Mouse (Mus musculus): ENCODE measurements at regions not wholly inside any gene's neighbourhood (a gene's known extent, or its start where the extent isn't known, plus 50 kb on each side); places are given as distances from the start of the nearest gene placed in this dataset.

GRCm38 (mm10) chr6:117451001-117451400 lies 282.7 kb downstream of the Cxcl12 start:
- no peaks in the 10 kb centered on the region for H3K27me3 ChIP-seq (replicated peaks)
- H3K4me3 ChIP-seq = no peak overlapping the region
- no peak overlapping the region for H3K27ac ChIP-seq
- ATAC-seq (replicated peaks) = no peak
- H3K9ac ChIP-seq = no peak overlapping the region
- WGBS = 86% methylated on average over 5 of the region's 5 CpGs
- H3K4me1 ChIP-seq = no peaks in the 10 kb centered on the region
- H3K4me2 ChIP-seq = no peak overlapping the region
- H3K9me3 ChIP-seq = no peaks in the 10 kb centered on the region
- no peaks in the 10 kb centered on the region for H3K36me3 ChIP-seq (replicated peaks)

GRCm38 (mm10) chr6:117460193-117460592 lies 291.9 kb downstream of the Cxcl12 start:
- no peak for ATAC-seq (replicated peaks)
- 36% methylated on average over 5 of the region's 5 CpGs for WGBS
- no peak overlapping the region for H3K9ac ChIP-seq
- no peak overlapping the region for H3K27ac ChIP-seq
- no peaks in the 10 kb centered on the region for H3K27me3 ChIP-seq (replicated peaks)
- H3K4me3 ChIP-seq = no peak overlapping the region
- H3K36me3 ChIP-seq (replicated peaks) = no peaks in the 10 kb centered on the region
- no peaks in the 10 kb centered on the region for H3K9me3 ChIP-seq
- no peak overlapping the region for H3K4me2 ChIP-seq
- no peaks in the 10 kb centered on the region for H3K4me1 ChIP-seq

- Histone ChIP-seq H3K27me3 (replicated peaks) (no peaks in the 10 kb centered on the region), H3K27ac (no peak overlapping the region), H3K4me1 (no peaks in the 10 kb centered on the region), H3K9ac (no peak overlapping the region), H3K4me3 (no peak overlapping the region), H3K9me3 (no peaks in the 10 kb centered on the region), H3K36me3 (replicated peaks) (no peaks in the 10 kb centered on the region), H3K4me2 (no peak overlapping the region)
- 83% methylated on average over 4 of the region's 4 CpGs for WGBS
- ATAC-seq (replicated peaks) = no peak
Measured at GRCm38 (mm10) chr6:117465165-117465564, 296.8 kb downstream of the Cxcl12 start.

GRCm38 (mm10) chr6:117465606-117466174 lies 297.4 kb downstream of the Cxcl12 start:
- H3K4me2 ChIP-seq = no peak overlapping the region
- WGBS = 14% methylated on average over 5 of the region's 5 CpGs
- no peaks in the 10 kb centered on the region for H3K9me3 ChIP-seq
- no peak overlapping the region for H3K9ac ChIP-seq
- ATAC-seq (replicated peaks) = no peak
- no peaks in the 10 kb centered on the region for H3K36me3 ChIP-seq (replicated peaks)
- no peak overlapping the region for H3K27ac ChIP-seq
- no peak overlapping the region for H3K4me3 ChIP-seq
- H3K4me1 ChIP-seq = no peaks in the 10 kb centered on the region
- H3K27me3 ChIP-seq (replicated peaks) = no peaks in the 10 kb centered on the region

DNA sequence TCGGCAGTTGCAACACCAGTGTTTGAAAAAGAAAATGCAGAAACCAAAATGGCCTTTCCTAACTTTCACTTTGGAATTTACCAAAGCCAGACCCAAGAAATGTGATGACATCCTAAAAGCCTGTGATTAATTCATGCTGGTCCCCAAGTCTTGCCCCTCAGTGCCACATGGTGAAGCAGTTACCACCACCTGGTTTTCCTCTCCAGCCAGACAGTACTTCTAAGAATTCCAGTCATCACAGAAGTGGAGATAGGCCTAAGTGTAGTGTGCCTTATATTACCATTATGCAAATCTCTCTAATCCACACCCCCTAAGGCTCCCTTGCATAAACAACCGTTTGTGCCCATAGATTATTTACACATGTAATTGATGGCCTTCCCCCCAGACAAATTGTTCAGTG lies 311.0 kb downstream of the Cxcl12 start:
- H3K27me3 ChIP-seq (replicated peaks) = no peaks in the 10 kb centered on the region
- ATAC-seq (replicated peaks) = no peak
- H3K4me3 ChIP-seq = no peak overlapping the region
- no peaks in the 10 kb centered on the region for H3K9me3 ChIP-seq
- WGBS = 52% methylated on average over 2 of the region's 2 CpGs
- no peaks in the 10 kb centered on the region for H3K36me3 ChIP-seq (replicated peaks)
- H3K9ac ChIP-seq = no peak overlapping the region
- H3K27ac ChIP-seq = no peak overlapping the region
- no peak overlapping the region for H3K4me2 ChIP-seq
- no peaks in the 10 kb centered on the region for H3K4me1 ChIP-seq

DNA sequence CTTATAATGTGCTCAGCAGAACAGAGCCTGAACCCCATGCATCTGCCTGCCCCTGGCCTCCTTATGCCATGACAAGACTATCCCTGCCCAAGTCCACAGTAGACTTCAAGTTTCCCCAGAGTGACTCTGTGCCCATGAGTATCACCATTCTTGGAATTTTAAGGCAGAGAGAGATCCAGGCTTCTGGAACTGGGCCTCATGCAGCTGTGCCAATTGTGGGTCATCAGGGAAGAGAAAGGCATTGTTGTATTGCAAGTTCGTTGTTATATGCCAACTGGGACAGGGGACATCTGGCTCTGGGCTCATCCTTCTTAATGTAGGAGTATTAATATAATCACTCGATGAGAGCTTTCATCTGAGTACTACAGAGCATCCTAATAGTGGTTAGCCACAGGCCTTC lies 312.1 kb downstream of the Cxcl12 start:
- H3K9ac ChIP-seq = no peak overlapping the region
- H3K4me3 ChIP-seq = no peak overlapping the region
- H3K27ac ChIP-seq = no peak overlapping the region
- no peak for ATAC-seq (replicated peaks)
- no peaks in the 10 kb centered on the region for H3K4me1 ChIP-seq
- H3K9me3 ChIP-seq = no peaks in the 10 kb centered on the region
- WGBS = 89% methylated on average over 2 of the region's 2 CpGs
- no peak overlapping the region for H3K4me2 ChIP-seq
- no peaks in the 10 kb centered on the region for H3K27me3 ChIP-seq (replicated peaks)
- H3K36me3 ChIP-seq (replicated peaks) = no peaks in the 10 kb centered on the region

DNA sequence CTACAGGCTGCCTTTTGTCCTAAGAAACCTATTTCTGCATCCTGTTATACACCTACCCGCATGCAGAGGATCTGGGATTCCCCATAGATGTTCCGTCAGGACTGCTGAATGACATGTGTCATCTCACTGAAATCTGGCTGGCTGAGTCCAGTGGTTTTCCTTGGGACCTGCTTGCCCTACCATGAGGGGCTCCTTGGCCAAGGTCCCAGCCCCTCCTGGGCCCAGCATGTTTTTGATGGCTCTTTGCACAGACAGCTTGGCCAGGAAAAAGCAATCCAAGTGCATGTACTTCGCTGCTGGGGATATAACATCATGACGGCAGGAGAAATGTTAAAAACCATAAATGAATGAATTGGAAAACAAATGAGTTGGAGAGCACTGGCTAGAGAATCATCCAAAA lies 320.8 kb downstream of the Cxcl12 start:
- Histone ChIP-seq H3K4me1 (no peaks in the 10 kb centered on the region), H3K9ac (no peak overlapping the region), H3K9me3 (no peaks in the 10 kb centered on the region), H3K4me3 (no peak overlapping the region), H3K27me3 (replicated peaks) (no peaks in the 10 kb centered on the region), H3K27ac (no peak overlapping the region), H3K4me2 (no peak overlapping the region), H3K36me3 (replicated peaks) (no peaks in the 10 kb centered on the region)
- no peak for ATAC-seq (replicated peaks)
- 92% methylated on average over 4 of the region's 4 CpGs for WGBS

- Histone ChIP-seq H3K36me3 (replicated peaks) (no peaks in the 10 kb centered on the region), H3K9me3 (no peaks in the 10 kb centered on the region), H3K4me1 (no peaks in the 10 kb centered on the region), H3K27ac (no peak overlapping the region), H3K4me3 (no peak overlapping the region), H3K9ac (no peak overlapping the region), H3K4me2 (no peak overlapping the region), H3K27me3 (replicated peaks) (no peaks in the 10 kb centered on the region)
- no peak for ATAC-seq (replicated peaks)
- WGBS = 80% methylated on average over 3 of the region's 3 CpGs
Measured at GRCm38 (mm10) chr6:117489761-117490396, 321.5 kb downstream of the Cxcl12 start.

DNA sequence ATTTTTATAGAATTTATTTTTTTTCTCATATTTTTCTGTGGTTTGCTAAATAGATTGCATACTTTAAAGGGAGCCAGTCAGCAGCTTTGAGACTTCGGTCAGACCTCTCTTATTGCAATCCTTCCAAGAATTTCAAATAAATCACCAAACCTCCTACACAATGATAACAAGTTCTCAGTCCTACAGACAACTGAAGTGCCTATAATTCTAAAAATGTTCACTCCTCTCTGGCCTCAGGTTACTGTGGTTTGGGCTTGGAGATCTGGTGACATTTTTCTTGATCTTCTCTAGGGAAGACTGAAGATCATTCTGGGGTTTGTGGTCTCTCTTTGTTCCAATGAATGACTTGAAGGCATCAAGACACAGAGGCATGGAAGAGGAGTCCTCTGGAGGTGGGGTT lies 326.6 kb downstream of the Cxcl12 start:
- no peak overlapping the region for H3K4me3 ChIP-seq
- H3K4me2 ChIP-seq = no peak overlapping the region
- H3K9ac ChIP-seq = no peak overlapping the region
- no peaks in the 10 kb centered on the region for H3K9me3 ChIP-seq
- H3K4me1 ChIP-seq = no peaks in the 10 kb centered on the region
- H3K27me3 ChIP-seq (replicated peaks) = no peaks in the 10 kb centered on the region
- no peak for ATAC-seq (replicated peaks)
- H3K36me3 ChIP-seq (replicated peaks) = no peaks in the 10 kb centered on the region
- no peak overlapping the region for H3K27ac ChIP-seq
- 98% methylated on average over 1 of the region's 1 CpGs for WGBS

DNA sequence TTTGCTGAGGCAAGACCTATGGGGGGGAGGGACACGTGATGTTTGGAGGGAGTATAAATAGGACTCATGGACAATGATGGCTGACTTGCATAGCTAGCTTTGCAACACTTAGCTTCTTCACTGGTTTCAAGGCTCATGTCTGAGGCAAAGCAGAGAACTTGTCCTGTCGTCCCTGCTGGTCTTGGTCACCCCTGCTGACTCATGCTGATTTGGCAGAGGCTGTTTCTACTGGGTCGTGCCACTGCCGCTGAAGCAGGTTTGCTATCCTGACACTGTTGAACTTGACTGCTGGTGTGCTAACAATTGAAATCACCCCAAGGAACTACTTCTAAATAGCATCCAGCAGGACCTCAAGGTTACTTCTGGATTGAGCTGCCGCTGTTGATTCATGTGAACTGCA lies 329.0 kb downstream of the Cxcl12 start:
- H3K9ac ChIP-seq = no peak overlapping the region
- no peaks in the 10 kb centered on the region for H3K4me1 ChIP-seq
- ATAC-seq (replicated peaks) = no peak
- no peak overlapping the region for H3K4me3 ChIP-seq
- no peak overlapping the region for H3K27ac ChIP-seq
- 81% methylated on average over 5 of the region's 5 CpGs for WGBS
- no peaks in the 10 kb centered on the region for H3K27me3 ChIP-seq (replicated peaks)
- H3K4me2 ChIP-seq = no peak overlapping the region
- no peaks in the 10 kb centered on the region for H3K9me3 ChIP-seq
- H3K36me3 ChIP-seq (replicated peaks) = no peaks in the 10 kb centered on the region

DNA sequence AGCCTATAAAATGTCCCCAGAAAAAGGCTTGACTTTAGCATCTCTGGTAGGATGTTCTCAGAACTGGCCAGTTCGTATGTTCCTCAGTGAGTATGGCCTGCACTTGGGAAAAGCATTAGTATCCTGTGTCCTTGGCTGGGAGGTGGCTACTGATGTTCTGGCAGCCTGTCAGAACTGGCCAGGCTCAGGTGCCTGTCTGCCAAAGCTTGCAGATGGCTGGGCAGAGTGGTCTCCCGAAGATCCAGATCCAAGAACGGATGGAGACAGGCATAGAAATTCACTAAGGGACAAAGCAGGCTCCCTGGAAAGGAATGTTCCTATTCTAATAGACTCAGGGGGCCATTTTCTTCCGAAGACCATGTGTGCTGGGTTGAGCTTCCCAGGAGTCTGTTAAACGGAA lies 329.6 kb downstream of the Cxcl12 start:
- Histone ChIP-seq H3K9me3 (no peaks in the 10 kb centered on the region), H3K27me3 (replicated peaks) (no peaks in the 10 kb centered on the region), H3K4me1 (no peaks in the 10 kb centered on the region), H3K36me3 (replicated peaks) (no peaks in the 10 kb centered on the region), H3K27ac (no peak overlapping the region), H3K4me3 (no peak overlapping the region), H3K9ac (no peak overlapping the region), H3K4me2 (no peak overlapping the region)
- no peak for ATAC-seq (replicated peaks)
- WGBS = 85% methylated on average over 5 of the region's 5 CpGs

- H3K9ac ChIP-seq = no peak overlapping the region
- 74% methylated on average over 5 of the region's 5 CpGs for WGBS
- no peaks in the 10 kb centered on the region for H3K36me3 ChIP-seq (replicated peaks)
- no peaks in the 10 kb centered on the region for H3K4me1 ChIP-seq
- no peak overlapping the region for H3K4me3 ChIP-seq
- no peak overlapping the region for H3K4me2 ChIP-seq
- H3K27ac ChIP-seq = no peak overlapping the region
- H3K27me3 ChIP-seq (replicated peaks) = no peaks in the 10 kb centered on the region
- H3K9me3 ChIP-seq = no peaks in the 10 kb centered on the region
- no peak for ATAC-seq (replicated peaks)
Measured at GRCm38 (mm10) chr6:117502346-117502745, 334.0 kb downstream of the Cxcl12 start.

GRCm38 (mm10) chr6:117504771-117505170 lies 336.2 kb upstream of the Zfp637 start:
- WGBS = 90% methylated on average over 10 of the region's 10 CpGs
- no peak overlapping the region for H3K4me3 ChIP-seq
- no peak overlapping the region for H3K9ac ChIP-seq
- H3K4me1 ChIP-seq = no peaks in the 10 kb centered on the region
- H3K27ac ChIP-seq = no peak overlapping the region
- no peaks in the 10 kb centered on the region for H3K9me3 ChIP-seq
- H3K27me3 ChIP-seq (replicated peaks) = no peaks in the 10 kb centered on the region
- ATAC-seq (replicated peaks) = no peak
- H3K36me3 ChIP-seq (replicated peaks) = no peaks in the 10 kb centered on the region
- no peak overlapping the region for H3K4me2 ChIP-seq
